Mouse (Mus musculus): ENCODE data around the gene Gm49425. TPM values are rescaled to one million over a fixed set of nuclear protein-coding genes. Genes with fewer than 3 reads are reported as not detected.

Gm49425 gene
- polyA plus RNA-seq, 1 experiment = not detected

- H3K27me3 ChIP-seq (ENCODE audit: control insufficient read depth, insufficient read depth, low read length) = no peaks in the 10 kb centered on the region
- no peak for TF ChIP-seq CTCF (IDR thresholded peaks at IDR 0.05; ENCODE audit: control insufficient read depth, insufficient read depth, insufficient replicate concordance, low read depth, low read length)
- no peak for TF ChIP-seq POLR2A (IDR thresholded peaks at IDR 0.05; ENCODE audit: control insufficient read depth, low read depth, low read length)
- H3K36me3 ChIP-seq (ENCODE audit: control insufficient read depth, insufficient read depth, low read length) = no peaks in the 10 kb centered on the region
- no peaks in the 10 kb centered on the region for H3K4me1 ChIP-seq (ENCODE audit: control insufficient read depth, insufficient read depth, low read length)
- no peak overlapping the region for H3K27ac ChIP-seq (ENCODE audit: control insufficient read depth, insufficient read depth, low read depth, low read length)
- no peak overlapping the region for H3K4me3 ChIP-seq (ENCODE audit: control insufficient read depth, low read depth, low read length)
These were observed 25.5 kb upstream of the Gm49425 start for GRCm38 (mm10) chr15:101542543-101542942.

- no peaks in the 10 kb centered on the region for H3K36me3 ChIP-seq (ENCODE audit: control insufficient read depth, insufficient read depth, low read length)
These were observed 21.5 kb upstream of the Gm49425 start for GRCm38 (mm10) chr15:101538580-101538900.

GRCm38 (mm10) chr15:101537864-101538579 lies 21.0 kb upstream of the Gm49425 start:
- no peak overlapping the region for H3K4me3 ChIP-seq (ENCODE audit: control insufficient read depth, low read depth, low read length)
- H3K27ac ChIP-seq (ENCODE audit: control insufficient read depth, insufficient read depth, low read depth, low read length) = no peak overlapping the region
- H3K27me3 ChIP-seq (ENCODE audit: control insufficient read depth, insufficient read depth, low read length) = no peaks in the 10 kb centered on the region
- H3K36me3 ChIP-seq (ENCODE audit: control insufficient read depth, insufficient read depth, low read length) = no peaks in the 10 kb centered on the region
- H3K4me1 ChIP-seq (ENCODE audit: control insufficient read depth, insufficient read depth, low read length) = no peaks in the 10 kb centered on the region
- no peak for TF ChIP-seq POLR2A (IDR thresholded peaks at IDR 0.05; ENCODE audit: control insufficient read depth, low read depth, low read length)
- TF ChIP-seq CTCF (IDR thresholded peaks at IDR 0.05; ENCODE audit: control insufficient read depth, insufficient read depth, insufficient replicate concordance, low read depth, low read length) = no peak

More at GRCm38 (mm10) chr15:101538580-101538900, 21.5 kb upstream of the Gm49425 start:
- Histone ChIP-seq H3K4me1 (ENCODE audit: control insufficient read depth, insufficient read depth, low read length) (no peaks in the 10 kb centered on the region), H3K27ac (ENCODE audit: control insufficient read depth, insufficient read depth, low read depth, low read length) (no peak overlapping the region), H3K27me3 (ENCODE audit: control insufficient read depth, insufficient read depth, low read length) (no peaks in the 10 kb centered on the region), H3K4me3 (ENCODE audit: control insufficient read depth, low read depth, low read length) (no peak overlapping the region)
- no peak for TF ChIP-seq POLR2A (IDR thresholded peaks at IDR 0.05; ENCODE audit: control insufficient read depth, low read depth, low read length)
- no peak for TF ChIP-seq CTCF (IDR thresholded peaks at IDR 0.05; ENCODE audit: control insufficient read depth, insufficient read depth, insufficient replicate concordance, low read depth, low read length)

- TF ChIP-seq POLR2A (IDR thresholded peaks at IDR 0.05; ENCODE audit: control insufficient read depth, low read depth, low read length) = no peak
- TF ChIP-seq CTCF (IDR thresholded peaks at IDR 0.05; ENCODE audit: control insufficient read depth, insufficient read depth, insufficient replicate concordance, low read depth, low read length) = no peak
- Histone ChIP-seq H3K36me3 (ENCODE audit: control insufficient read depth, insufficient read depth, low read length) (no peaks in the 10 kb centered on the region), H3K4me3 (ENCODE audit: control insufficient read depth, low read depth, low read length) (no peak overlapping the region), H3K27me3 (ENCODE audit: control insufficient read depth, insufficient read depth, low read length) (no peaks in the 10 kb centered on the region), H3K4me1 (ENCODE audit: control insufficient read depth, insufficient read depth, low read length) (no peaks in the 10 kb centered on the region), H3K27ac (ENCODE audit: control insufficient read depth, insufficient read depth, low read depth, low read length) (no peak overlapping the region)
These were observed 19.2 kb upstream of the Gm49425 start for GRCm38 (mm10) chr15:101536054-101536850.

- no peak for TF ChIP-seq POLR2A (IDR thresholded peaks at IDR 0.05; ENCODE audit: control insufficient read depth, low read depth, low read length)
- TF ChIP-seq CTCF (IDR thresholded peaks at IDR 0.05; ENCODE audit: control insufficient read depth, insufficient read depth, insufficient replicate concordance, low read depth, low read length) = no peak
- Histone ChIP-seq H3K36me3 (ENCODE audit: control insufficient read depth, insufficient read depth, low read length) (no peaks in the 10 kb centered on the region), H3K27me3 (ENCODE audit: control insufficient read depth, insufficient read depth, low read length) (no peaks in the 10 kb centered on the region), H3K4me3 (ENCODE audit: control insufficient read depth, low read depth, low read length) (no peak within 1 kb of the TSS), H3K27ac (ENCODE audit: control insufficient read depth, insufficient read depth, low read depth, low read length) (no peak within 1 kb of the TSS), H3K4me1 (ENCODE audit: control insufficient read depth, insufficient read depth, low read length) (no peaks in the 10 kb centered on the region)
These were observed 15.7 kb upstream of the Gm49425 start, which contains the start of gene Krt84 for GRCm38 (mm10) chr15:101532720-101533119. TSS of gene Krt84 (minus strand) at chr15:101532820.

- no peak overlapping the region for H3K4me3 ChIP-seq (ENCODE audit: control insufficient read depth, low read depth, low read length)
- TF ChIP-seq CTCF (IDR thresholded peaks at IDR 0.05; ENCODE audit: control insufficient read depth, insufficient read depth, insufficient replicate concordance, low read depth, low read length) (no peak), POLR2A (IDR thresholded peaks at IDR 0.05; ENCODE audit: control insufficient read depth, low read depth, low read length) (no peak)
- no peaks in the 10 kb centered on the region for H3K36me3 ChIP-seq (ENCODE audit: control insufficient read depth, insufficient read depth, low read length)
- no peak overlapping the region for H3K27ac ChIP-seq (ENCODE audit: control insufficient read depth, insufficient read depth, low read depth, low read length)
- H3K4me1 ChIP-seq (ENCODE audit: control insufficient read depth, insufficient read depth, low read length) = no peaks in the 10 kb centered on the region
- H3K27me3 ChIP-seq (ENCODE audit: control insufficient read depth, insufficient read depth, low read length) = no peaks in the 10 kb centered on the region
These were observed 5.6 kb upstream of the Gm49425 start for GRCm38 (mm10) chr15:101522556-101523232.

- Histone ChIP-seq H3K4me1 (ENCODE audit: control insufficient read depth, insufficient read depth, low read length) (no peaks in the 10 kb centered on the region), H3K27me3 (ENCODE audit: control insufficient read depth, insufficient read depth, low read length) (no peaks in the 10 kb centered on the region), H3K36me3 (ENCODE audit: control insufficient read depth, insufficient read depth, low read length) (no peaks in the 10 kb centered on the region), H3K4me3 (ENCODE audit: control insufficient read depth, low read depth, low read length) (no peak overlapping the region), H3K27ac (ENCODE audit: control insufficient read depth, insufficient read depth, low read depth, low read length) (no peak overlapping the region)
- TF ChIP-seq POLR2A (IDR thresholded peaks at IDR 0.05; ENCODE audit: control insufficient read depth, low read depth, low read length) (no peak), CTCF (IDR thresholded peaks at IDR 0.05; ENCODE audit: control insufficient read depth, insufficient read depth, insufficient replicate concordance, low read depth, low read length) (peak; percentile 71; the same call in 1 of the 2 replicates)
These were observed 2.7 kb upstream of the Gm49425 start for GRCm38 (mm10) chr15:101519792-101520191.

Measured in testis, adult 2 months (tissue).